20 mouse cellular contexts compared by ENCODE assay signal in the genomic region with DNA sequence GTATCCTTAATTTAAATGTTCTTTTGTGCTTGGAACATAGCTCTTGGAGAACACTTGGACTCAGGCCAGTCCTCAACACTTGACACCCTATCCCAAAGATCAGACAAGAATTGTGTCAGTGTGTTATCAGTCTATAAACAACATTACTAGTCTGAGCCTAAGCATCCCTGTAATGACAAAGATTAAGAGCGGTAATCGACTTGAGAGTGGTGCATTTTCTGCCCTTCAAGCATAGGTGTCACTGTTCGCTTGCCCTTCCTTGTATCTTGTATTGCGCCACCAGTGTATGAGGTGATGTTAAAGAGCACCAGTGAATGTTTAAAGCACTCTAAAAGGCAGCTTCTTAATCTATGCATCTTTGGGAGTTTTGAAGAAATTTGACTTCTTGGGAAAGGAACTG. TPM values are rescaled to one million over a fixed set of nuclear protein-coding genes. Genes with fewer than 3 reads are reported as not detected.
DNase-seq lines count a peak whose midpoint lies in the region; ATAC-seq and TF ChIP-seq lines count a peak whose summit lies in the region.
"Had no signal": no experiment of that assay in that cellular context is flagged by ENCODE, and none has a peak within 500 bp of the region (broad histone marks: within the 10 kb centered on the region; RNA-seq: fewer than 3 reads in every experiment).

No protein-coding gene starts in this region.

- peak; percentile 34 for DNase-seq in CD4-positive, CD25-positive, alpha-beta regulatory T cell, adult 2 months (ENCODE audit: low read depth, low spot score)
- no peak for DNase-seq in midbrain, postnatal 0 days (ENCODE audit: low spot score)
- DNase-seq in ovary, postnatal 14 days (ENCODE audit: low spot score): no peak
- no peak for DNase-seq in urinary bladder, postnatal 25 days (ENCODE audit: low spot score)
- no peak for DNase-seq in cerebellum, adult 9-10 months
- DNase-seq: adrenal gland, postnatal 14 days; cerebellum, postnatal 36 days; gastrocnemius, postnatal 10 days; kidney, adult 18-20 months; spleen, adult 18-20 months had no signal

- H3K9ac ChIP-seq in midbrain, postnatal 0 days (replicated peaks; ENCODE audit: low read length, poor library complexity, severe bottlenecking): no peak overlapping the region
- no peak overlapping the region for H3K9ac ChIP-seq in midbrain, embryonic 15.5 days
- H3K9ac ChIP-seq in liver, embryonic 15.5 days: no peak overlapping the region
- H3K9ac ChIP-seq: embryonic facial prominence, embryonic 12.5 days; heart, embryonic 12.5 days; hindbrain, embryonic 12.5 days; limb, embryonic 13.5 days; neural tube, embryonic 15.5 days had no signal

- WGBS in midbrain, postnatal 0 days: 98% methylated on average over 4 of the region's 4 CpGs
- 92% methylated on average over 4 of the region's 4 CpGs for WGBS in midbrain, embryonic 15.5 days
- 48% methylated on average over 4 of the region's 4 CpGs for WGBS in liver, embryonic 15.5 days (ENCODE audit: insufficient replicate concordance)

- H3K4me2 ChIP-seq in midbrain, postnatal 0 days (ENCODE audit: low read depth, low read length, poor library complexity, severe bottlenecking): no peak overlapping the region
- H3K4me2 ChIP-seq in midbrain, embryonic 15.5 days: no peak overlapping the region
- peak overlapping the region; percentile 25 for H3K4me2 ChIP-seq in liver, embryonic 15.5 days
- H3K4me2 ChIP-seq: embryonic facial prominence, embryonic 12.5 days; heart, embryonic 12.5 days; hindbrain, embryonic 12.5 days; limb, embryonic 13.5 days; neural tube, embryonic 15.5 days had no signal

- H3K9me3 ChIP-seq in midbrain, postnatal 0 days (ENCODE audit: low read length): no peaks in the 10 kb centered on the region
- H3K9me3 ChIP-seq in midbrain, embryonic 15.5 days: no peaks in the 10 kb centered on the region
- no peaks in the 10 kb centered on the region for H3K9me3 ChIP-seq in liver, embryonic 15.5 days (replicated peaks)
- H3K9me3 ChIP-seq: embryonic facial prominence, embryonic 12.5 days; heart, embryonic 12.5 days; hindbrain, embryonic 12.5 days; limb, embryonic 13.5 days; neural tube, embryonic 15.5 days had no signal

- H3K36me3 ChIP-seq in midbrain, postnatal 0 days (ENCODE audit: insufficient read depth, low read length): 0 out of 2 replicates have a peak, but pooled peaks cover 8% of the 10 kb centered on the region
- H3K36me3 ChIP-seq in midbrain, embryonic 15.5 days (replicated peaks): peaks cover 18% of the 10 kb centered on the region; the same call in 1 of the 2 replicates
- peaks cover 91% of the 10 kb centered on the region for H3K36me3 ChIP-seq in liver, embryonic 15.5 days (replicated peaks)

- H3K4me1 ChIP-seq in midbrain, postnatal 0 days (ENCODE audit: insufficient read depth, low read length): no peaks in the 10 kb centered on the region
- H3K4me1 ChIP-seq in midbrain, embryonic 15.5 days: peaks cover 6% of the 10 kb centered on the region; the same call in 1 of the 2 replicates
- peaks cover 54% of the 10 kb centered on the region for H3K4me1 ChIP-seq in liver, embryonic 15.5 days (replicated peaks)
- H3K4me1 ChIP-seq: embryonic facial prominence, embryonic 12.5 days; hindbrain, embryonic 12.5 days; limb, embryonic 13.5 days had no signal

- no peak overlapping the region for H3K27ac ChIP-seq in midbrain, postnatal 0 days (ENCODE audit: low read depth, low read length)
- no peak overlapping the region for H3K27ac ChIP-seq in midbrain, embryonic 15.5 days
- H3K27ac ChIP-seq in liver, embryonic 15.5 days (replicated peaks): peak overlapping the region; percentile 97
- H3K27ac ChIP-seq: embryonic facial prominence, embryonic 12.5 days; hindbrain, embryonic 12.5 days; left cerebral cortex, adult 2 months; limb, embryonic 13.5 days; neural tube, embryonic 15.5 days had no signal

- no peak for ATAC-seq in CD4-positive, CD25-positive, alpha-beta regulatory T cell, adult 4 months
- ATAC-seq in midbrain, postnatal 0 days (ENCODE audit: low FRiP score): no peak
- no peak for ATAC-seq in midbrain, embryonic 15.5 days (replicated peaks)
- peak; percentile 43; the same call in 1 of the 2 replicates for ATAC-seq in liver, embryonic 15.5 days (ENCODE audit: insufficient read depth)

- no peak overlapping the region for H3K4me3 ChIP-seq in midbrain, postnatal 0 days (ENCODE audit: low read depth, low read length)
- H3K4me3 ChIP-seq in midbrain, embryonic 15.5 days: no peak overlapping the region
- no peak overlapping the region for H3K4me3 ChIP-seq in liver, embryonic 15.5 days (replicated peaks)
- H3K4me3 ChIP-seq: embryonic facial prominence, embryonic 12.5 days; heart, embryonic 12.5 days; hindbrain, embryonic 12.5 days; left cerebral cortex, adult 2 months; limb, embryonic 13.5 days; neural tube, embryonic 15.5 days had no signal

- no peaks in the 10 kb centered on the region for H3K27me3 ChIP-seq in midbrain, postnatal 0 days (ENCODE audit: insufficient read depth, low read length)
- no peaks in the 10 kb centered on the region for H3K27me3 ChIP-seq in midbrain, embryonic 15.5 days (replicated peaks)
- no peaks in the 10 kb centered on the region for H3K27me3 ChIP-seq in liver, embryonic 15.5 days
- H3K27me3 ChIP-seq: embryonic facial prominence, embryonic 12.5 days; heart, embryonic 12.5 days; hindbrain, embryonic 12.5 days; limb, embryonic 13.5 days; neural tube, embryonic 15.5 days had no signal

- TF ChIP-seq CTCF in midbrain, postnatal 0 days (IDR thresholded peaks at IDR 0.05): 0 out of 2 replicates have a peak, but pooled peaks have one; percentile 10

RNA-seq across cellular contexts. Expression of a gene that starts 11.1 kb away (rescaled TPM):
- polyA plus RNA-seq in CD4-positive, CD25-positive, alpha-beta regulatory T cell, adult 4 months (2017; shearing (Covaris generic)): 10 to 100 TPM in 1 of 2 experiments, 1 to 10 TPM in 1; 7.6 to 15.0 TPM
- total RNA-seq in midbrain, postnatal 0 days (2014; rRNA removed): 3.9 and 6.3 TPM in 2 replicates
- polyA plus RNA-seq in midbrain, postnatal 0 days (2015; fragmentation: Nextera tagmentation; extraction: Ambion mirVana): 4.2 and 4.8 TPM in 2 replicates
- polyA plus RNA-seq in midbrain, embryonic 15.5 days (2015; fragmentation: Nextera tagmentation; extraction: Ambion mirVana): 10.1 and 11.6 TPM in 2 replicates
- polyA plus RNA-seq in liver, embryonic 15.5 days (2015; fragmentation: Nextera tagmentation; extraction: Ambion mirVana): 88.1 and 94.0 TPM in 2 replicates

RNA-seq across cellular contexts. Expression of a gene that starts 11.2 kb away (rescaled TPM):
- polyA plus RNA-seq in CD4-positive, CD25-positive, alpha-beta regulatory T cell, adult 4 months (2017; shearing (Covaris generic)): 1 to 10 TPM; 2.6 to 4.6 TPM
- 3.1 and 5.2 TPM in 2 replicates for total RNA-seq in midbrain, postnatal 0 days (2014; rRNA removed)
- polyA plus RNA-seq in midbrain, postnatal 0 days (2015; fragmentation: Nextera tagmentation; extraction: Ambion mirVana): 2.9 and 3.0 TPM in 2 replicates
- 3.1 and 4.6 TPM in 2 replicates for polyA plus RNA-seq in midbrain, embryonic 15.5 days (2015; fragmentation: Nextera tagmentation; extraction: Ambion mirVana)
- 34.7 and 37.0 TPM in 2 replicates for polyA plus RNA-seq in liver, embryonic 15.5 days (2015; fragmentation: Nextera tagmentation; extraction: Ambion mirVana)

RNA-seq across cellular contexts. Expression of a gene that starts 55.6 kb away (rescaled TPM):
- 10 to 100 TPM; 29.4 to 37.0 TPM for polyA plus RNA-seq in CD4-positive, CD25-positive, alpha-beta regulatory T cell, adult 4 months (2017; shearing (Covaris generic))
- total RNA-seq in midbrain, postnatal 0 days (2014; rRNA removed): 17.6 and 18.1 TPM in 2 replicates
- polyA plus RNA-seq in midbrain, postnatal 0 days (2015; fragmentation: Nextera tagmentation; extraction: Ambion mirVana): 43.6 and 44.1 TPM in 2 replicates
- 37.0 and 37.5 TPM in 2 replicates for polyA plus RNA-seq in midbrain, embryonic 15.5 days (2015; fragmentation: Nextera tagmentation; extraction: Ambion mirVana)
- 30.8 and 30.9 TPM in 2 replicates for polyA plus RNA-seq in liver, embryonic 15.5 days (2015; fragmentation: Nextera tagmentation; extraction: Ambion mirVana)

RNA-seq across cellular contexts. Expression of a gene that starts 59.5 kb away (rescaled TPM):
- polyA plus RNA-seq in CD4-positive, CD25-positive, alpha-beta regulatory T cell, adult 4 months (2017; shearing (Covaris generic)): 10 to 100 TPM; 75.5 to 85.2 TPM
- 54.7 and 69.4 TPM in 2 replicates for total RNA-seq in midbrain, postnatal 0 days (2014; rRNA removed)
- 51.0 and 51.5 TPM in 2 replicates for polyA plus RNA-seq in midbrain, postnatal 0 days (2015; fragmentation: Nextera tagmentation; extraction: Ambion mirVana)
- 55.6 and 59.4 TPM in 2 replicates for polyA plus RNA-seq in midbrain, embryonic 15.5 days (2015; fragmentation: Nextera tagmentation; extraction: Ambion mirVana)
- 56.1 and 62.6 TPM in 2 replicates for polyA plus RNA-seq in liver, embryonic 15.5 days (2015; fragmentation: Nextera tagmentation; extraction: Ambion mirVana)

RNA-seq across cellular contexts. Expression of a gene that starts 59.6 kb away (rescaled TPM):
- under 1 TPM in 1 of 2 experiments, not detected in 1; 0.16 TPM for polyA plus RNA-seq in CD4-positive, CD25-positive, alpha-beta regulatory T cell, adult 4 months (2017; shearing (Covaris generic))
- 0.93 and 2.3 TPM in 2 replicates for total RNA-seq in midbrain, postnatal 0 days (2014; rRNA removed)
- 0.84 and 0.91 TPM in 2 replicates for polyA plus RNA-seq in midbrain, postnatal 0 days (2015; fragmentation: Nextera tagmentation; extraction: Ambion mirVana)
- 0.48 and 0.74 TPM in 2 replicates for polyA plus RNA-seq in midbrain, embryonic 15.5 days (2015; fragmentation: Nextera tagmentation; extraction: Ambion mirVana)
- polyA plus RNA-seq in liver, embryonic 15.5 days (2015; fragmentation: Nextera tagmentation; extraction: Ambion mirVana): 0.08 and 0.15 TPM in 2 replicates
- total RNA-seq: monocyte, adult 5-6 weeks had no signal
